Mouse (Mus musculus): ENCODE results near the gene Sprr2k. TPM values are rescaled to one million over a fixed set of nuclear protein-coding genes. Genes with fewer than 3 reads are reported as not detected.

The Sprr2k gene
- polyA plus RNA-seq (2015; fragmentation: Nextera tagmentation; extraction: Ambion mirVana) = not detected in 2 replicates

DNA sequence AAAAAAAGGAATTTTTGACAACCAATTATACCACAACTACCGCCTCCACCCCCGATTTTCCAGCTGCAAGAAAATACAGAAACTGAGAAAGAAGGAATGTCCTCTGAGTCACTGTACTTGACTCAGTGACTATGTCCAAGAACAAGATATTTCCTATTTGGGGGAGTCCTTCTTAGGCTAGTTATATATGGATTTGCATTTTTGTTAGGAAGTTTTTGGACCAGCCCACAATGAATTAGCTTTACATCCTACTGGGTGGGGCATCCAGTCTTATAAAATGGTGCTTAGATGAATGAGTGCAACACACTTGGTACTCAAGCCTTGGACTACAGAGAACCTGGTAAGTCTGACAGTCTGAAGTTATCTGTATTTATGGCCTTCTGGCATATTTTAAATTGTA lies at the start of gene Sprr2k:
Gene Sprr2k (plus strand): TSS at position 301 of the 400 bp plus-strand sequence.
- H3K9ac ChIP-seq = no peak within 1 kb of the TSS
- H3K4me2 ChIP-seq = no peak within 1 kb of the TSS
- H3K4me3 ChIP-seq = no peak within 1 kb of the TSS
- no peaks in the 10 kb centered on the region for H3K36me3 ChIP-seq
- ATAC-seq (replicated peaks; ENCODE audit: insufficient number of reproducible peaks, insufficient read depth, low FRiP score, low read depth) = no peak
- H3K27me3 ChIP-seq = no peaks in the 10 kb centered on the region
- no peaks in the 10 kb centered on the region for H3K9me3 ChIP-seq (replicated peaks)
- 71% methylated on average over 2 of the region's 2 CpGs for WGBS
- H3K27ac ChIP-seq = no peak within 1 kb of the TSS
- H3K4me1 ChIP-seq (replicated peaks) = no peaks in the 10 kb centered on the region

DNA sequence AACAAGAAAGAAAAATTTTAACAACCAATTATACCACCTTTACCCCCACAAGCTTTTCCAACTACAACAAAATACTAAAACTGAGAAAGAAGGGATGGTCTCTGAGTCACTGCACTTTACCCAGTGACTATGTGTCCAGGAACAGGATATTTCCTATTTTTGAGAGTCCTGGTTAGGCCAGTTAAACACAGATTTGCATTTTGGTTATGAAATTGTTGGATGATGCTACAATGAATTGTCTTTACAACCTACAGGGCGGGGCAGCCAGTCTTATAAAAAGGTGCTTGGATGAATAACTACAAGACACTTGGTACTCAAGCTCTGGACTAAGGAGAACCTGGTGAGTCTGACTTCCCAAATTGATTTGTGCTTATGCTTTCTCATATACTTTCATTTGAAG lies 47.0 kb upstream of the Sprr2k start, which contains the start of gene Sprr2h:
Gene Sprr2h (plus strand): TSS at position 301 of the 400 bp plus-strand sequence.
- H3K4me3 ChIP-seq = no peak within 1 kb of the TSS
- no peaks in the 10 kb centered on the region for H3K27me3 ChIP-seq
- H3K27ac ChIP-seq = no peak within 1 kb of the TSS
- H3K4me2 ChIP-seq = no peak within 1 kb of the TSS
- 80% methylated on average over 1 of the region's 1 CpGs for WGBS
- no peak for ATAC-seq (replicated peaks; ENCODE audit: insufficient number of reproducible peaks, insufficient read depth, low FRiP score, low read depth)
- no peaks in the 10 kb centered on the region for H3K36me3 ChIP-seq
- no peaks in the 10 kb centered on the region for H3K9me3 ChIP-seq (replicated peaks)
- H3K9ac ChIP-seq = no peak within 1 kb of the TSS
- no peaks in the 10 kb centered on the region for H3K4me1 ChIP-seq (replicated peaks)

DNA sequence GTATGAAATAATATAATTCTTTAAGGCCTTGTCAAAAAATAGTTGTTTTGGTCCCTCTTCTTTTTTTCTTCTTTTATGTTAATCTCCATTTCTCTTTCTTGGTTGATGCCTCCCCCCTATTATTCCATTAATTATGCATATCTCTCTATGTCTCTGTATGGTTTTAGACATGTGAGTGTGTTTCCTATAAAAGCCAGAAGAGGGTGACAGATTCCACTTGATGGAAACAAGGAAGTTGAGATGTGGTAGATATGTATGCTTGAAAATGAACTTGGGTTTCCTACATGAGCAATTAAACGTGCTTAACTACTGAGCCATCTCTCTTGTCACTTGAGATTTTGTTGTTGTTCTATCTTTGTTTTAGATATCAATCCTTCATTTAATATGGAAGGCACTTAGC lies 38.1 kb upstream of the Sprr2k start:
- no peaks in the 10 kb centered on the region for H3K36me3 ChIP-seq
- WGBS = 32% methylated on average over 1 of the region's 1 CpGs
- no peak overlapping the region for H3K9ac ChIP-seq
- no peak overlapping the region for H3K4me3 ChIP-seq
- H3K4me2 ChIP-seq = no peak overlapping the region
- no peaks in the 10 kb centered on the region for H3K4me1 ChIP-seq (replicated peaks)
- no peak for ATAC-seq (replicated peaks; ENCODE audit: insufficient number of reproducible peaks, insufficient read depth, low FRiP score, low read depth)
- H3K27ac ChIP-seq = no peak overlapping the region
- no peaks in the 10 kb centered on the region for H3K27me3 ChIP-seq
- H3K9me3 ChIP-seq (replicated peaks) = no peaks in the 10 kb centered on the region

DNA sequence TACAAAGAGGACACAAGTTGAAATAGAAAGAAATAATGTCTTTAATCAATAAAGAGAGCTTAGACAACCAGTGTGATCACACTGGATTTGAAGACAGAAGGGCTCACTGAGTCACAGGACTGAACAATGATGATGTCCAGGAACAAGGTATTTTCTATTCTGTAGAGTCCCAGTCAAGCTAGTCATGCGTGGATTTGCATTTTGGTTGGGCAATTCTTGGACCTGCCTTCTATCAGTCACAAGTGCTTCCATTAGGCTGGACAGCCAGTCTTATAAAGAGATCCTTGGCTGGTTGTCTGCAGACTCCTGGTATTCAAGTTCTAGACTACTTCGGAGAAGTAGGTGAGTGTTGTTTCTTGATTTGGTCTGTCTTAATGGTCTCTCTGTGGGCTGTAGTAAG lies 24.7 kb upstream of the Sprr2k start, which contains the start of gene Sprr2i:
Gene Sprr2i (plus strand): TSS at position 301 of the 400 bp plus-strand sequence.
- ATAC-seq (replicated peaks; ENCODE audit: insufficient number of reproducible peaks, insufficient read depth, low FRiP score, low read depth) = no peak
- H3K9me3 ChIP-seq (replicated peaks) = no peaks in the 10 kb centered on the region
- H3K4me2 ChIP-seq = no peak within 1 kb of the TSS
- no peak within 1 kb of the TSS for H3K27ac ChIP-seq
- no peaks in the 10 kb centered on the region for H3K4me1 ChIP-seq (replicated peaks)
- no peaks in the 10 kb centered on the region for H3K27me3 ChIP-seq
- no peak within 1 kb of the TSS for H3K9ac ChIP-seq
- 81% methylated on average over 2 of the region's 2 CpGs for WGBS
- H3K4me3 ChIP-seq = no peak within 1 kb of the TSS
- H3K36me3 ChIP-seq = no peaks in the 10 kb centered on the region

DNA sequence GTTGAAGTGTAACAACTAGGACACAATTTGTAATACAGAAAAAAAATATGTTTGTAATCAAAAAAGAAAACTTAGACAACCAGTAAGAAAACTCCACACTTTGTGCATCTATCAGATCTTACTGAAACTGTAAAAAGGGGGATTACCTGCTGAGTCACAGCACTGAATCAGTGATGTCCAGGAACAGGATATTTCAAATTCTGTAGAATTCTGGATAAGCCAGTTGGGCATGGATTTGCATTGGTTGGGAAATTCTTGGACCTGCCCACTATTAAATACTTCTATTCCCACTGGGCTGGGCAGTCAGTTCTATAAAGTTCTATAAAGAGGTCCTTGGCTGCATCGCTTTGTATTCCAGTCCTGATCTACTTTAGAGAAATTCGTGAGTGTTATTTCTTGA lies 14.6 kb upstream of the Sprr2k start, which contains the start of gene Sprr2j-ps:
Gene Sprr2j-ps (plus strand): TSS at position 301 of the 400 bp plus-strand sequence.
- WGBS = 86% methylated on average over 2 of the region's 2 CpGs
- H3K4me2 ChIP-seq = no peak within 1 kb of the TSS
- H3K9ac ChIP-seq = no peak within 1 kb of the TSS
- no peak within 1 kb of the TSS for H3K27ac ChIP-seq
- H3K4me3 ChIP-seq = no peak within 1 kb of the TSS
- H3K36me3 ChIP-seq = no peaks in the 10 kb centered on the region
- H3K27me3 ChIP-seq = no peaks in the 10 kb centered on the region
- no peak for ATAC-seq (replicated peaks; ENCODE audit: insufficient number of reproducible peaks, insufficient read depth, low FRiP score, low read depth)
- no peaks in the 10 kb centered on the region for H3K4me1 ChIP-seq (replicated peaks)
- no peaks in the 10 kb centered on the region for H3K9me3 ChIP-seq (replicated peaks)

DNA sequence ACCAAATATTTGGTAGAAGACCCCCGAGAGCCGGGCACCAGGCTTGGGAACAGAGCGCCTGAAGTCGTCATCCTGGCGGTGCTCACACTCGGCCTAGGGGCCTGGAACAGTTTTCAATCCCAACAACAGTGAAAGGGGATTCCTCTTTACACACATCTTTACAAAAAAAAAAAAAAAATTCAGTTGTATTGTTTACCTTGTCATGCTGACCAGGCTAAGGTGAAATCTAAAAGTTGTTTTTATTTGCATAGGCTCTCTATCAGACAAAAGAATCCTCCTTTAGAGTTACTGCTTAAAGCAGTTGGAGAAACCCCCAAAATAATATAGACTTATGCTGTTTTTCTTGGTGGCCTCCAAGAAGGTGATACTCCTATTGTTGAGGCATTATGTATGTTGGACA lies 3.1 kb upstream of the Sprr2k start, which contains the start of gene Gm9774:
Gene Gm9774 (minus strand): TSS at position 101 of the 400 bp plus-strand sequence.
- Histone ChIP-seq H3K27ac (no peak within 1 kb of the TSS), H3K36me3 (no peaks in the 10 kb centered on the region), H3K27me3 (no peaks in the 10 kb centered on the region), H3K4me3 (no peak within 1 kb of the TSS), H3K4me1 (replicated peaks) (no peaks in the 10 kb centered on the region), H3K9me3 (replicated peaks) (no peaks in the 10 kb centered on the region), H3K4me2 (no peak within 1 kb of the TSS), H3K9ac (no peak within 1 kb of the TSS)
- no peak for ATAC-seq (replicated peaks; ENCODE audit: insufficient number of reproducible peaks, insufficient read depth, low FRiP score, low read depth)
- 83% methylated on average over 6 of the region's 6 CpGs for WGBS

DNA sequence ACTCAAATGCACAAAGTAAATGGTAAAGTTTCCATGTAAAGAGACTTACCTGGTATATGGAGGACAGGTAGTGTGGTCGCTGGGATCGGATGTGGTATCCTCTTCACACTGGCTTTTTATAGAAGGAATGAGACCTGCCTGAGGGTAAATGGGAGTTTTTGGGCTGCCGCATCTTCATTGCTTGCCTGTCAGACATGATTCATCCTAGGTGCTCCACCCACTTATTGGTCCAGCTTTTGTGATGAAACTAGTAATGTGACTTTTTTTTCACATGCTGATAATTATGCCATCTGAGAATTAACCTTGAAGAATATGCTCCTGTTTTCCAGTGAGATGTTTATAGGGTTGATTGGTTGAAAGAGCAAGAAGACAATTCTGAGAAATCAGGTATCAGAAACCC lies 6.3 kb downstream of the Sprr2k start, which contains the start of gene Sprr1b:
Gene Sprr1b (minus strand): TSS at position 101 of the 400 bp plus-strand sequence.
- H3K36me3 ChIP-seq = no peaks in the 10 kb centered on the region
- 80% methylated on average over 3 of the region's 3 CpGs for WGBS
- no peaks in the 10 kb centered on the region for H3K9me3 ChIP-seq (replicated peaks)
- ATAC-seq (replicated peaks; ENCODE audit: insufficient number of reproducible peaks, insufficient read depth, low FRiP score, low read depth) = no peak
- H3K27ac ChIP-seq = no peak within 1 kb of the TSS
- H3K9ac ChIP-seq = no peak within 1 kb of the TSS
- H3K4me2 ChIP-seq = no peak within 1 kb of the TSS
- H3K4me1 ChIP-seq (replicated peaks) = no peaks in the 10 kb centered on the region
- H3K4me3 ChIP-seq = no peak within 1 kb of the TSS
- no peaks in the 10 kb centered on the region for H3K27me3 ChIP-seq

DNA sequence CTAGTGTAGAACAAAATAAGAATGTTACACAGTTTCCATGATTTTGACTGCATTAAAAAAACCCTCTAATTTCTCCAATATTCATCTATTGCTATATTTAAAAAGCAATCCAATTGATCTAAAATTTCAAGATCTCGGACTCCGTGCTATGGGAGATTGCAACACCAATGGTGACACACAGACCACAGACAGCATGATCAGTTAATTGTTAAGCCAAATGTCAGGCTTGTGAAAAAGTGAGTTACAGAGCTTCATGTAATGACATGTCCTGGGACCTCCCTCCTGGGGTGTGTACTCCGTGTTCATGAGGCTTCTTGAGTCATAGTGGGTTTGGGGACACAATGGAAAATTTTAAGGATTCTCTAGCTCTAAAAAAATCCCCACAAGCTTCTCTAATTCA lies 7.8 kb downstream of the Sprr2k start:
- Histone ChIP-seq H3K9ac (no peak overlapping the region), H3K4me2 (no peak overlapping the region), H3K4me1 (replicated peaks) (no peaks in the 10 kb centered on the region), H3K36me3 (no peaks in the 10 kb centered on the region), H3K27ac (no peak overlapping the region), H3K9me3 (replicated peaks) (no peaks in the 10 kb centered on the region), H3K27me3 (no peaks in the 10 kb centered on the region), H3K4me3 (no peak overlapping the region)
- WGBS = 76% methylated on average over 3 of the region's 3 CpGs
- ATAC-seq (replicated peaks; ENCODE audit: insufficient number of reproducible peaks, insufficient read depth, low FRiP score, low read depth) = no peak

DNA sequence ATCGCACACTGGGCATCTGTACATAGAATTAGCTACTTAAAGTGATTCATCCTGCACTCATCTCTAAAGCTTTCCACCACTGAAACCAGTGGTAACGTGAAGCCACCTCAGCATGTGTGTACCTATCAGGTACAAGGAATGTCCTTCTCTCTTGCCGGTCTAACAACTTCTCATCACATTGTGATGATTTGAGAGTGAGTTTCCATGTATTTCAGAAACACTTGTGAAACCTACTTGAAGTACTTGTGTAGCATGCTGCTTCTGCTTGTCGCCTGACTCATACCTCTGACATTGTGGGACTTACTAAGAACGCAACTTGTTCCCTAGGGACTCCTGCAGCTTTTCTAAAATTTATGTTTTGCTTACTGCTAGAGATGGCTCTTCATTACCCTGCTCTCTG lies 22.8 kb downstream of the Sprr2k start:
- Histone ChIP-seq H3K27ac (no peak overlapping the region), H3K36me3 (no peaks in the 10 kb centered on the region), H3K4me3 (no peak overlapping the region), H3K9ac (no peak overlapping the region), H3K4me2 (no peak overlapping the region), H3K27me3 (no peaks in the 10 kb centered on the region), H3K4me1 (replicated peaks) (no peaks in the 10 kb centered on the region), H3K9me3 (replicated peaks) (no peaks in the 10 kb centered on the region)
- no peak for ATAC-seq (replicated peaks; ENCODE audit: insufficient number of reproducible peaks, insufficient read depth, low FRiP score, low read depth)
- WGBS = 55% methylated on average over 5 of the region's 5 CpGs

DNA sequence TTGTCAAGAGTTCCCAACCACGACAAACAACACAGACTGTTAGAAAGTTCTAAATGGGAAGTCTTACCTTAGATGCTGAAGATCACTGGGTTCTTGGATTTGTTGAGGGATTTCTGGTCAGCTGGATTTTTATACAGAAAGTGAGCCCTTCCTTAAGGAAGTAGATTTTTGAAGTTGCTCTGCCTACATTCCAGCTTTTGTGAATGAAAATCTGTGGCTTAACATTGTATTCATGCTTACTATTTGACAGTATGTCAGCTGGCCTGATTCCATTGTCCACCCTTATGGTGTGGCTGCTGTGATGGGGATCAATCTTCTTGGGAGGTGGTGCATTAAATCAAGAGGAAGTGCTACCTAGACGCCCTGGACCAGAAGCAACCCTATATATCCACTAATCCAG lies 26.2 kb downstream of the Sprr2k start, which contains the start of gene Sprr3:
Gene Sprr3 (minus strand): TSS at position 101 of the 400 bp plus-strand sequence.
- Histone ChIP-seq H3K4me3 (no peak within 1 kb of the TSS), H3K9ac (no peak within 1 kb of the TSS), H3K9me3 (replicated peaks) (no peaks in the 10 kb centered on the region), H3K27me3 (no peaks in the 10 kb centered on the region), H3K27ac (no peak within 1 kb of the TSS), H3K36me3 (no peaks in the 10 kb centered on the region), H3K4me2 (no peak within 1 kb of the TSS), H3K4me1 (replicated peaks) (no peaks in the 10 kb centered on the region)
- no peak for ATAC-seq (replicated peaks; ENCODE audit: insufficient number of reproducible peaks, insufficient read depth, low FRiP score, low read depth)
- 56% methylated on average over 2 of the region's 2 CpGs for WGBS

DNA sequence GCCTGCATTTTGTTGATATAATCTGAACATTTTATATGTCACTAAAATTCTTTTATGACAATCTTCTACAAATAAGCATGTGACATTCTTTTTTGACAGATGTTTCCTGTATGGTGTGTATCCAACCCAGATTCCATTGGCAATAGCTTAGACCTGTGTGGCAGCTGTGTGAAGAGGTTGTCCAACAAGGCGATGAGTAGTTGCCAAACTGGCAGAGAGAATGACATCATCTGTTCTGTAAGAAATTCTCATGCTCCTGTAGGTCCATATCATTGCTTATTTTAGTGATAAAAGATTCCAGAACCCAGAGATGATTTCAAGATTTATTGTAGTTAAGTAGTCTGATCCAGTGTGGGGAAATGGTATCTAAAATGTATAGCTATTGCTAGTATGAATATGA lies 34.2 kb downstream of the Sprr2k start:
- no peak overlapping the region for H3K27ac ChIP-seq
- H3K4me3 ChIP-seq = no peak overlapping the region
- 54% methylated on average over 1 of the region's 1 CpGs for WGBS
- no peaks in the 10 kb centered on the region for H3K36me3 ChIP-seq
- no peak overlapping the region for H3K4me2 ChIP-seq
- ATAC-seq (replicated peaks; ENCODE audit: insufficient number of reproducible peaks, insufficient read depth, low FRiP score, low read depth) = no peak
- H3K4me1 ChIP-seq (replicated peaks) = no peaks in the 10 kb centered on the region
- no peak overlapping the region for H3K9ac ChIP-seq
- no peaks in the 10 kb centered on the region for H3K27me3 ChIP-seq
- H3K9me3 ChIP-seq (replicated peaks) = no peaks in the 10 kb centered on the region

DNA sequence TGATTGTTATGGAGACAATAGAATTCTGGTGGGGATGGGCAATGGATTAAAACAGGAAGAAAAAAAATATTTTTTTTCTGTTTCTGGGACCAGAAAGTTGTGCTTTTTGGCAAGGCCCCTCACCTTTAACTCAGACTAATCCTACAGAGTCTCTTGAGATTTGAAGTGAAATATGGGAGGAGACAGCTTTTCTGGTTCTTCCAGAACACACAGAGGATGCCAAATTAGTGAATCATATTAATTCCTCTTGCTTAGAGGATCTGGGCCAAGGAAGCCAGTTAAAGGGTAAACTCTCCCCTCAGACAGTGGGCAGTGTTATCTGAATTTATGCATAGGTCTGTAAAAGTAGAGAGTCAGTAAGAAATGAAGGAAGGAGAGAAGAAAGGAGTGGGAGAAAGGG lies 35.0 kb downstream of the Sprr2k start:
- Histone ChIP-seq H3K4me3 (no peak overlapping the region), H3K4me2 (no peak overlapping the region), H3K27me3 (no peaks in the 10 kb centered on the region), H3K36me3 (no peaks in the 10 kb centered on the region), H3K27ac (no peak overlapping the region), H3K9me3 (replicated peaks) (no peaks in the 10 kb centered on the region), H3K9ac (no peak overlapping the region), H3K4me1 (replicated peaks) (no peaks in the 10 kb centered on the region)
- no peak for ATAC-seq (replicated peaks; ENCODE audit: insufficient number of reproducible peaks, insufficient read depth, low FRiP score, low read depth)
